Mouse (Mus musculus) erythroblast, embryonic 14.5 days (primary cell): ENCODE measurements around the gene Adig. TPM values are rescaled to one million over a fixed set of nuclear protein-coding genes. Genes with fewer than 3 reads are reported as not detected.

ENCODE experiments used
- H3K27me3 ChIP-seq: 2 replicates; pipeline ENCODE4 v1.6.1; 2012; ENCODE audit warnings: inconsistent platforms; ENCODE audit not compliant: control insufficient read depth
- H3K36me3 ChIP-seq: 2 replicates; pipeline ENCODE4 v1.6.1; 2012; ENCODE audit warnings: mild to moderate bottlenecking, inconsistent platforms; ENCODE audit not compliant: control insufficient read depth
- H3K4me1 ChIP-seq: 2 replicates; pipeline ENCODE4 v1.6.1; 2012; ENCODE audit warnings: inconsistent platforms; ENCODE audit not compliant: control insufficient read depth
- H3K4me3 ChIP-seq: replicated peaks from 2 replicates; pipeline ENCODE3; 2012; ENCODE audit warnings: moderate library complexity, mild to moderate bottlenecking, inconsistent platforms
- H3K9me3 ChIP-seq: 2 replicates; pipeline ENCODE4 v1.6.1; 2012; ENCODE audit warnings: low read length, inconsistent platforms, mixed read lengths; ENCODE audit not compliant: control insufficient read depth
- GATA1 ChIP-seq: IDR thresholded peaks from 2 replicates; pipeline ENCODE4 v1.6.1; 2012; ENCODE audit warnings: low read length, inconsistent platforms, mixed read lengths
- TAL1 ChIP-seq: IDR thresholded peaks from 3 replicates; pipeline ENCODE4 v1.6.1; 2012; ENCODE audit warnings: low read length, inconsistent platforms, mixed read lengths
- polyA plus RNA-seq: library from polyadenylated mRNA; stranded (reverse); fragments of >175 nt; gene quantifications from 2 replicates; pipeline ENCODE4 v1.2.3, GENCODE M21; 2012

Gene Adig
- polyA plus RNA-seq, 1 experiment = not detected

- Histone ChIP-seq H3K27me3 (no peaks in the 10 kb centered on the region), H3K9me3 (peaks cover 1% of the 10 kb centered on the region; the same call in 1 of the 2 replicates), H3K4me3 (no peak overlapping the region), H3K4me1 (no peaks in the 10 kb centered on the region), H3K36me3 (no peaks in the 10 kb centered on the region)
- no peak for TF ChIP-seq GATA1
- no peak for TF ChIP-seq TAL1
Measured at GRCm38 (mm10) chr2:158506475-158506874, 4.1 kb downstream of the Adig start.

DNA sequence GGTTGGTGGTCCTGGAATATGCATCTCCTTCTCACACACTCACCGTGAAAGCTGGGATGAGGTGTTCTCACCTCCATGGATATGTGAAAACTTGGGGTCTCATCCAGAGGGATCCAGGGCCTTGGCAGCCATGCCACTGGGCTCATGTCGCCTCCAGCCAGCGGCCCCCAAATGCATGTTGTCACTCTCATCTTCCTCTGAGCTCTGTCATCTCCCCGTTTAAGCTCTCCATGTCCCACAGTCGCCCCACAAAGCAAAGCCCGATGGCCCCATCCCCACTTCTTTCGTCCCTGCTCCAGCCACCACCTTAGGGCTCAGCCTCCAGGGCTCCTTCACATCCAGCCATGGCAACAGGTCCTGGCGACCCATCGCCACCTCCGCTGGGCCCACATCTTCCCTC lies 4.6 kb downstream of the Adig start:
- TF ChIP-seq GATA1 (no peak), TAL1 (no peak)
- Histone ChIP-seq H3K27me3 (no peaks in the 10 kb centered on the region), H3K9me3 (peaks cover 2% of the 10 kb centered on the region; the same call in 1 of the 2 replicates), H3K4me3 (no peak overlapping the region), H3K36me3 (no peaks in the 10 kb centered on the region), H3K4me1 (no peaks in the 10 kb centered on the region)

DNA sequence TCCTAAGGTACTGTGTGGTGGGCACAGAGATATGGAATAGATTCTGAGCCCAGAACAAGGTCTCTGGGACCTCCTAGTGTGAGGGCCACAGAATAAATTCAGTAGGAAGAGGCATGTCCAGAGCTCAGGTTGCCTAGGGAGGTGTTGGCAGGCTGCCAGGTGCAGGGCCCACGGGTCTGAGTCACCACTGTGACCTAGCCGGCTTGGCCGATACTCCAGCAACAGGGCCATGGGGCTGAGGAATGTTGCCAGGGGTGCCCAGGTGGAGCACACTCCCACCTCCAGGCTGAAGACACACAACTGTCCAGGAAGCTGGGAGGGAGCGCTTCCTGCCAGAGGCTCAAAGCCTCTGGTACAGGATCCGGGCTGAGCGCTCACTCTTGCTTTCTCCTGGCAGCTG lies 8.3 kb downstream of the Adig start:
- Histone ChIP-seq H3K27me3 (no peaks in the 10 kb centered on the region), H3K4me1 (no peaks in the 10 kb centered on the region), H3K9me3 (peaks cover 2% of the 10 kb centered on the region; the same call in 1 of the 2 replicates), H3K36me3 (no peaks in the 10 kb centered on the region), H3K4me3 (no peak overlapping the region)
- no peak for TF ChIP-seq GATA1
- TF ChIP-seq TAL1 = no peak

DNA sequence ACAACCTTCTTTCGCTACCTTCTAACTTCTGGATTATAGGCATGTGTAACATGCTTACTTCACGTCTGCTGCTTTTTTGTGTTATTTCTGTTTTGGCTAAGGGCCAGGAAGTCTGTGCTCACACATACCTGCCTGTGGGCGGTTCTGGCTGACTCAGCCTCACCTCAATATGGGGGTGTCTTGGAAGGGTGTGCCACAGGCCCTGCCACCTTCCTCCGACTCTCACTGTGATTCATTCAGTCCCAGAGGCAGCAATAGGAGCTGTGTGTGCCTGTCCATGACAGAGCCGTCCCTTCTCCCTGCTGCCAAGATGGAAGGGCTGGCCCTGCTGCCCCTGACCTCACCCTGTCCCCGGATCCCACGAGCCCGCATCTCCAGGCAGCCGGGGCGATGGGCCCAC lies 10.1 kb downstream of the Adig start, which contains the start of gene Arhgap40:
Arhgap40 (plus strand) TSS at position 269 of the 400 bp plus-strand sequence.
- Histone ChIP-seq H3K36me3 (no peaks in the 10 kb centered on the region), H3K27me3 (no peaks in the 10 kb centered on the region), H3K9me3 (peaks cover 2% of the 10 kb centered on the region; the same call in 1 of the 2 replicates), H3K4me1 (no peaks in the 10 kb centered on the region), H3K4me3 (no peak within 1 kb of the TSS)
- TF ChIP-seq TAL1 = no peak
- no peak for TF ChIP-seq GATA1

DNA sequence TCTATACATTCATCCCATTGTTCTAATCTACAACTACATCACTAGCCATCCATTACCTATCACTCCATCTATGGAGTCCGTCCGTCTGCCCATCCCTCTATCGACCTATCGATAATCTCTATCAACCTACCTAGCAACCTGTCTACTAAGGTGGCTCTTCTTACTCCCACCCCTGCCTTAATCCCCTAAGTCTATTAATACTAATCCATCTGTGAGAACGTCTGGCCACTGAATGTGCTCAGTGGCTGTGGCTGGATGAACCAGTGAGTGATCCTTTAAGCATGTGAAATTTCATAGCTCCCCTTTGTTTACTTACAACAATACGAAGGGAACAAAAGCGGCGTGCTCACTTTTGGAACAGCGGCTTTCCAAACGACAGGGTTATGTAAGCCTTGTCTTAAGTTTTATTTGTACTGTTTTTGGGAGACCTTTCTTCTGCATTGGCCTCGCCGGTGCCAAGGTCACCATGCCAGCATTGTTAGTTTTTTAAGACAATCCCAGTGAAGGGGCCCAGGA lies 11.5 kb downstream of the Adig start:
- TF ChIP-seq GATA1 (no peak), TAL1 (no peak)
- no peaks in the 10 kb centered on the region for H3K36me3 ChIP-seq
- H3K27me3 ChIP-seq = no peaks in the 10 kb centered on the region
- H3K4me1 ChIP-seq = no peaks in the 10 kb centered on the region
- H3K4me3 ChIP-seq = no peak overlapping the region
- H3K9me3 ChIP-seq = peaks cover 2% of the 10 kb centered on the region; the same call in 1 of the 2 replicates

GRCm38 (mm10) chr2:158518583-158518982 lies 16.2 kb downstream of the Adig start:
- H3K4me3 ChIP-seq = no peak overlapping the region
- no peaks in the 10 kb centered on the region for H3K4me1 ChIP-seq
- no peaks in the 10 kb centered on the region for H3K9me3 ChIP-seq
- H3K36me3 ChIP-seq = no peaks in the 10 kb centered on the region
- no peaks in the 10 kb centered on the region for H3K27me3 ChIP-seq
- no peak for TF ChIP-seq TAL1
- no peak for TF ChIP-seq GATA1

DNA sequence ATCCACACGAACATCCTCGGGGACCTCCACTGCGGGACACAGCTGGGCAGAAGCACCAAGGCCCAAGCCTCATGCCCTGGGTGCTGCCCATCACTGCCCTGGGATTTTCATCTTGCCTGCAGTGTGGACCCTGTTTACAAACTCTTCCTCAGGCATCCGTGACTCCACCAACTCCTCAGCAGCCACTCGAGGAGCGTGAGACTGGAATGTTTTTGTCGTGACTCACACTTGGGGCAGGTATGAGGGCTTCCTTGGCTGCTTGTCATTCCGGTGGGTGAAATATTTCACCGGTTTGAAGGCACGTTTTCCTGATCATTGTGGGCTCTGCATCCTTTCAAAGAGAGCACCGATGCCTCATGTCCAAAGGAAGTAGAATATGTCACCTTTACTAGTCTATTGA lies 16.7 kb downstream of the Adig start:
- Histone ChIP-seq H3K4me3 (no peak overlapping the region), H3K36me3 (no peaks in the 10 kb centered on the region), H3K9me3 (no peaks in the 10 kb centered on the region), H3K27me3 (no peaks in the 10 kb centered on the region), H3K4me1 (no peaks in the 10 kb centered on the region)
- TF ChIP-seq GATA1 (no peak), TAL1 (no peak)

- Histone ChIP-seq H3K9me3 (no peaks in the 10 kb centered on the region), H3K4me3 (no peak overlapping the region), H3K36me3 (no peaks in the 10 kb centered on the region), H3K27me3 (no peaks in the 10 kb centered on the region), H3K4me1 (no peaks in the 10 kb centered on the region)
- TF ChIP-seq TAL1 (no peak), GATA1 (no peak)
Measured at GRCm38 (mm10) chr2:158519800-158520199, 17.4 kb downstream of the Adig start.

DNA sequence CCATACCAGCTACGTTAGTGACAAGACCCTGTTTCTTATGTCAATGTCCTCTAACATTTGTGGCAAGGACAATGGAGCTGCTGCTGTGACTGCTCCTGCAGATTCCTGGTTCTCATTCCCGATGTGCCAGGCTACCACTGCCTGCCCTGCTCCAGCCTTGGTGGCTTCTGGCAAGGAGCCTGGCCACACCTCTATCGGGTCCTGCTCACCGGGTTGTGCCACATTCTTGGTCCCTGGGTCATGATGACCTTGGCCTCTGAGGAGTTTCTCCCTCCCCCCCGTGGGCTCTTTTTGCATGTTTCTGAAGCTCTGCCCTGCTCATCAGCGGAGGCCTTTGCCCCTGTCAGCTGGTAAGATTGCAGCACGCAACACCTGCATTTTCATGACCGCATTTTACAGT lies 20.6 kb downstream of the Adig start:
- H3K4me1 ChIP-seq = no peaks in the 10 kb centered on the region
- no peaks in the 10 kb centered on the region for H3K36me3 ChIP-seq
- no peak for TF ChIP-seq TAL1
- TF ChIP-seq GATA1 = no peak
- no peak overlapping the region for H3K4me3 ChIP-seq
- no peaks in the 10 kb centered on the region for H3K27me3 ChIP-seq
- H3K9me3 ChIP-seq = no peaks in the 10 kb centered on the region
